Mouse (Mus musculus): ENCODE measurements around the gene Os9.

DNA sequence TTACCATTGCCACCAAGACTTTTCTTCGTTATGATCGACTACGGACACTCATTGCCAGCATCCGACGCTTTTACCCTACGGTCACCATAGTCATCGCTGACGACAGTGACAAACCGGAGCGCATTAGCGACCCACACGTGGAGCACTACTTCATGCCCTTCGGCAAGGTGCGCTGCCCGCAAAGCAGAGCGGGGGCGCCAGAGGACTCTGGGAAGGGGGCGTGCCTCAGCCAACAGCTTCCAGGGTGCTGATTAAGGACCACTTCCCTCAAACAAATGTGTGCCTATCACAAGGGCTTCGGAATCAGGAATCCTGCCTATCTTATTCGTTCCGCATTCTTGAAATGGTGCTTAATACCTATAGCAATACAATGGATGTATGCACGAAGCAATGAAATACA is 49.1 kb upstream of the Os9 start:
- TF ChIP-seq CTCF (IDR thresholded peaks at IDR 0.05; ENCODE audit: extremely low read depth, insufficient read length, insufficient replicate concordance, low read depth, low read length) (no peak), POLR2A (IDR thresholded peaks at IDR 0.05; ENCODE audit: low read depth, low read length) (no peak)
